Mouse (Mus musculus) T-cell, adult 2 months (primary cell): ENCODE measurements around the gene Fer1l4.

ENCODE experiments used
- DNase-seq: peaks from one replicate; pipeline ENCODE4 v3.0.0; 2022; ENCODE audit warnings: low spot score

The Fer1l4 gene

GRCm38 (mm10) chr2:156007888-156008532 is 44.7 kb downstream of the Fer1l4 start, which contains the start of the genes 6430550D23Rik and Ergic3:
Gene 6430550D23Rik, minus strand, starts transcription at chr2:156007977.
Gene Ergic3, plus strand, starts transcription at chr2:156008045.
- peak; percentile 99 for DNase-seq

- DNase-seq = peak; percentile 10
Observed at GRCm38 (mm10) chr2:156005393-156005792, 47.4 kb downstream of the Fer1l4 start.

- no peak for DNase-seq
Observed at GRCm38 (mm10) chr2:155991863-155992321, 60.9 kb downstream of the Fer1l4 start.

- DNase-seq = no peak
Observed at GRCm38 (mm10) chr2:155991151-155991550, 61.6 kb downstream of the Fer1l4 start.

GRCm38 (mm10) chr2:155989085-155989484 is 63.7 kb downstream of the Fer1l4 start:
- DNase-seq = no peak

- no peak for DNase-seq
Observed at GRCm38 (mm10) chr2:155987131-155987530, 65.6 kb downstream of the Fer1l4 start.

- no peak for DNase-seq
Observed at GRCm38 (mm10) chr2:155985776-155986175, 67.0 kb downstream of the Fer1l4 start.

- peak; percentile 82 for DNase-seq
Observed at GRCm38 (mm10) chr2:155979328-155979991, 73.3 kb downstream of the Fer1l4 start.

- DNase-seq = no peak
Observed at GRCm38 (mm10) chr2:155974087-155974731, 78.5 kb downstream of the Fer1l4 start.

GRCm38 (mm10) chr2:155973348-155973747 is 79.4 kb downstream of the Fer1l4 start:
- DNase-seq = no peak
